Mouse (Mus musculus) forebrain, embryonic 16.5 days (tissue): Measurements from ENCODE around the gene Cnppd1. TPM values are rescaled to one million over a fixed set of nuclear protein-coding genes. Genes with fewer than 3 reads are reported as not detected.

Source experiments
- ATAC-seq: fragments of 200-750 bp; cut with Nextera tagmentation; 2 replicates; pipeline ENCODE4 v1.8.0; 2017; ENCODE audit warnings: mild to moderate bottlenecking, moderate library complexity
- H3K27ac ChIP-seq: fragments of 300-500 bp; sonication (generic); 2 replicates; pipeline ENCODE4 v1.5.1; 2014; ENCODE audit warnings: low read length, control low read depth
- H3K27me3 ChIP-seq: fragments of 300-500 bp; sonication (generic); replicated peaks from 2 replicates; pipeline ENCODE4 v1.6.1; 2014; ENCODE audit warnings: low read length; ENCODE audit not compliant: control insufficient read depth, insufficient read depth
- H3K36me3 ChIP-seq: fragments of 300-500 bp; sonication (generic); 2 replicates; pipeline ENCODE4 v1.6.1; 2014; ENCODE audit not compliant: control insufficient read depth, insufficient read depth
- H3K4me1 ChIP-seq: fragments of 300-500 bp; sonication (generic); replicated peaks from 2 replicates; pipeline ENCODE4 v1.6.1; 2014; ENCODE audit warnings: low read length; ENCODE audit not compliant: control insufficient read depth, insufficient read depth
- H3K4me2 ChIP-seq: fragments of 300-500 bp; sonication (generic); 2 replicates; pipeline ENCODE4 v1.6.1; 2014; ENCODE audit warnings: mild to moderate bottlenecking, low read length, control low read depth
- H3K4me3 ChIP-seq: fragments of 300-500 bp; sonication (generic); replicated peaks from 2 replicates; pipeline ENCODE4 v1.5.1; 2014; ENCODE audit warnings: mild to moderate bottlenecking, low read length, control low read depth
- H3K9ac ChIP-seq: fragments of 300-500 bp; sonication (generic); replicated peaks from 2 replicates; pipeline ENCODE4 v1.6.1; 2014; ENCODE audit warnings: low read depth, low read length, control low read depth
- H3K9me3 ChIP-seq: fragments of 300-500 bp; sonication (generic); 2 replicates; pipeline ENCODE4 v1.6.1; 2016; ENCODE audit warnings: low read length; ENCODE audit not compliant: control insufficient read depth
- WGBS: fragments of 180-500 bp; shearing (Covaris S2); extraction: QIAGEN DNeasy Blood & Tissue Kit; methylation state at CpG from one replicate; pipeline ENCODE4 v1.1.7; 2014; 5-methylcytosine and 5-hydroxymethylcytosine counted together
- polyA plus RNA-seq: library from polyadenylated mRNA; unstranded; fragments of >200 nt; fragmentation: Nextera tagmentation; extraction: Ambion mirVana; gene quantifications from 2 replicates; pipeline ENCODE4 v1.2.1, GENCODE M21; 2015

The Cnppd1 gene
- polyA plus RNA-seq, result 57.1 and 58.5 TPM in 2 replicates

DNA sequence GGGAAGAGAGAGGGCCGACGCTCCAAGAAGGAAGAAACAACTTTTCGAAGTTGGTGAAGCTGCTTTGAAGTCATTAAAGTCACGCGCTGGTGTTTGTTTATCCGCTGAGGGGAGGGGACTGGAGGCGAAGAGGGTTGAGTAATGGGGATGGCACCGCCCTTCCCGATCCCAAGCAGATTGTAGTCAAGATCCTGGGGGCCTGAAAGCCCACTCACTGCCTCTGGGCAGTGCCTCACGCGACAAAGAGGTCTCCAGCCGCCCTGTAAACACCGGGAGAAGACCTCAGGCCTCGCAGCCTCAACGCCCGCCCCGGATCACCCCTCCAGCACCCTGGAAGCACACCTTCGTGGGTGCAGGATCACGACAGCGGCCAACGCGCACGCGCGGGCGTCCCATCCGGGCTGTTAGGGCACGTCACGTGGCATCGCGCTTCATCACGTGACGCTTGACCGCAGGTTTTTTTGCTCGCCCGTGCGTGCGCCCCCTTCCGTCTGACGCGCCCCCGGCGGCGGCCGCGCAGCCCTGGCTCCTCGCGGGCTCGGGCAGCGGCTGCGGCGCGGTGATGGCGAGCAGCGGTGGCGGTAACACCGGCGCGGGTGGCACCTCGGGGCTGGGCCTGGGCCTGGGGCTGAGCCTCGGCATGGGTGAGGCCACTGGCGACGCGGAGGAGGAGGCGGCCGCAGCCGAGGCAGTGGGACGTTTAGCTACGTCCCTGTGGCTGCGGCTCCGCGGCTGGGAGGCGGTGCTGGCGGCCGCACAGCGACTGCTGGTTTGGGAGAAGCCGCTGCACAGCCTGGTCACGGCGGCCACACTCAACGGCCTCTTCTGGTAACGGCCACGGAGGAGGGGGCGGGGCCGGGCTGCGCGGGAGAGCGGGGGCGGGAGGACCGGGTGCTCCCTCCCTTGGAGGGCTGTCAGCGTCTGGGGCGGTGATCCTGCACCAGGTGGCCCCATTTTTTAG lies at the start of gene Cnppd1, which contains the start of gene Retreg2:
Gene Cnppd1 (minus strand): TSS at position 411 of the 961 bp plus-strand sequence.
Gene Retreg2 (plus strand): TSS at position 478 of the 961 bp plus-strand sequence.
- Histone ChIP-seq H3K4me2 (peak within 1 kb of the TSS; percentile 89), H3K27ac (peak within 1 kb of the TSS; percentile 96), H3K4me3 (peak within 1 kb of the TSS; percentile 92), H3K4me1 (peaks cover 23% of the 10 kb centered on the region), H3K36me3 (peaks cover 20% of the 10 kb centered on the region), H3K9ac (peak within 1 kb of the TSS; percentile 96), H3K9me3 (no peaks in the 10 kb centered on the region), H3K27me3 (no peaks in the 10 kb centered on the region)
- under 1% methylated on average over 89 of the region's 91 CpGs for WGBS
- peak; percentile 90 for ATAC-seq

DNA sequence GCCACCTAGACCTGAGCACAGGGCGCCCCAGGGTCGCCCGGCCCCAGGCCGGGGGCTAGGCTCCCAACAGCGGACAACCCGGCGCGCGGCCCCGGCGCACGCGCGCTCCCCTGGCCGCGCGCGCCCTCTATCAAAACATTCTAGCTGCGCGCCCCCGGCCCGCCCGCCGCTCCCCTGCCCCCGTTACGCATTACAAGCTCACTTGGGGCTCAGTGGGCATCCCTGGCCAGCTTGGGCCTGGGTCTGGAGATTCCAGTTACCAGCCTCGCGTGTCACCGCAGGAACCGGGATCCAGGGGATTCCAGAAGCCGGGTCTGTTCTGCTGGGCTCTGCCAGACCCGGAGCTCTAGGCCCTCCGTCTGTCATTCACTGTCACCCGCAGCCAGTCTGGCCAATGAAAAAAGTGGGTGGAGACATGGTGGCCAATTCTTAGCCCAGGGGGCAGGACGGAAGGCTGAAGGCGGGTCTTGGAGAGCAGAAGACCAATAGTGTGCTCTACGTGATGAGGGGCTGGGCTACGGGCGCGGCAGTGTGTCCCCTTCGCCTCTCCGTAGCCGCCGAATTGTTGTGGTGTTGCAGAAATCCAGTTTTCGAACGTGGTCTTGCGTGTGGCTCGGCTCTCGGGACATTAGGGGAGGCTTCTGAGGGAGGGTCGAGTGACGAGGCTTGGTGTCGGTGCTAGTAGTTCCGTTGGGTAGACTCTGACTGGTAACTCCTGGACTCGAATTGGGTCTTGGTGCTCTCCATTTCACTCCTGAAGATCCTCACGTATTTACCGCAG lies 49.3 kb upstream of the Cnppd1 start, which contains the start of the genes Ankzf1 and Atg9a:
Gene Ankzf1 (plus strand): TSS at position 530 of the 781 bp plus-strand sequence.
Gene Atg9a (minus strand): TSS at position 575 of the 781 bp plus-strand sequence.
- peak within 1 kb of the TSS; percentile 79 for H3K9ac ChIP-seq
- H3K36me3 ChIP-seq, result peaks cover 5% of the 10 kb centered on the region
- H3K4me3 ChIP-seq, result peak within 1 kb of the TSS; percentile 62
- ATAC-seq, result peak; percentile 100
- WGBS, result under 1% methylated on average over 56 of the region's 56 CpGs
- H3K9me3 ChIP-seq, result no peaks in the 10 kb centered on the region
- peak within 1 kb of the TSS; percentile 95 for H3K4me2 ChIP-seq
- peak within 1 kb of the TSS; percentile 87 for H3K27ac ChIP-seq
- H3K27me3 ChIP-seq, result no peaks in the 10 kb centered on the region
- peaks cover 19% of the 10 kb centered on the region for H3K4me1 ChIP-seq

DNA sequence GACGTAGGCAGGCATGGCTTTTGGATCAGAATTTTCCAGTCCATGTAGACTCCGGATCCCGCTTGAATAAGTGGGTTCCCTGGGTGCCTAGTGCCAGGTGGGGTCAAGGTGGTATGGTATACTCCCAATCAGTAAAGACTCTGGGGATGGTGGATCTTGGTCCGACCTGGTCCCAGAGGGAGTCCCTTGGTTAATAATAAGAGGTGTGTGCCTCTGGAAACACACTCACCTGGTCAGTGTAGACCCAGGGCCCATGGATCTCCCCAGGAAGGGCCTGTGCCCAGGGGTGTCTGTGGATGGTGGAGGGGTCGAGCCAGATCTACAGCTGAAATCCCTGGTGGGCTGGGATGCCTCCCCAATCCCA lies 48.7 kb upstream of the Cnppd1 start:
- Histone ChIP-seq H3K36me3 (peaks cover 8% of the 10 kb centered on the region), H3K27ac (peak overlapping the region; percentile 87), H3K9me3 (no peaks in the 10 kb centered on the region), H3K4me3 (peak overlapping the region; percentile 62), H3K27me3 (no peaks in the 10 kb centered on the region), H3K9ac (peak overlapping the region; percentile 74), H3K4me1 (peaks cover 19% of the 10 kb centered on the region), H3K4me2 (peak overlapping the region; percentile 70)
- no peak for ATAC-seq
- 43% methylated on average over 5 of the region's 5 CpGs for WGBS

DNA sequence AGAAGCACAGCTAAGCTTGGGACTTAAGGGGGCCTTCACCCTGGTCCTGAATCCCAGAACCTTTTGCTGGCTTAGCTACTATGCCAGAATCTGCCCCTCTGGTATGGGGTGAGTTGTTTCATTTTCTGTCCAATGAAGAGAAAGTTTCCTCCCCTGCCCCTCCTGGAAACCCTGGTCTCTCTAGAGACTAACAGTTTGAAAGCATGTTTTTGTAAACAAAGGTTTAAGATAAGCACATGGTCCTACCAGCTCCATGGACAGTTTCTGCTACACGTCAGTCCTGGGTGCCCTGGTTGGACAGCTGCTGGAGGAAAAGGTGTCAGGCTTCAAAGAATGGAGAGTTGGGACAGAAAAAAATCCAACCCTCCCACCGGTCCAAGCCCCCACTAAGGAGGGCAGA lies 48.1 kb upstream of the Cnppd1 start:
- no peak overlapping the region for H3K4me3 ChIP-seq
- H3K36me3 ChIP-seq, result peaks cover 12% of the 10 kb centered on the region
- ATAC-seq, result no peak

DNA sequence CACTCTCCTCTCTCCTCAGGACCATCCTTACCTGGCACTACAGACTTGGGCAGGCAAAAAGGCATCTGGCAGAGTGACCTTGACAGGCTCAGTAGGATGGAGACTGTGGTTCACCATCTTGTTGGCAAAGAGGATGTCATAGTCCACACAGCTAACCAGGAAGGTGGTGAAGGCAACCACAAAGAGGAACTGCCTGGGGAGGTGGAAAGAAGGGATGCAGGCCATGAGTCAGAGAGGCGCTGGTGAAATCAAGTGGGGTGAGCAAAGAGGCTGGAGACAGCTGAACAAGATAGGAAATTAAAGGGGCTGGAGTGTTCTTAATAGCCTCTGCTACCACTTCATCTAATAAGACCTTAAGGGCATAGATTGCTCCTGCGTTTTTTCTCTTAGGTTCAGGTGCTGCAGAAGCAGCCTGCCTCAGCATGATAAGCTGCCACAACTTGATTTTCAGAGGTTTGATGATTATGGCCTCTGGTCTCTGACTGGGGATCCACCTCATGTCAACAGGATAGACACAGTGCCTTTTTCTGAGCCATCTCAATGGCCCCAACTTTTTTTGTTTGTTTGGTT lies 45.5 kb upstream of the Cnppd1 start:
- Histone ChIP-seq H3K4me1 (peaks cover 13% of the 10 kb centered on the region), H3K4me3 (no peak overlapping the region), H3K36me3 (peaks cover 23% of the 10 kb centered on the region), H3K27ac (no peak overlapping the region), H3K9ac (no peak overlapping the region), H3K9me3 (no peaks in the 10 kb centered on the region), H3K27me3 (no peaks in the 10 kb centered on the region), H3K4me2 (no peak overlapping the region)
- ATAC-seq, result no peak
- WGBS, result 89% methylated on average over 2 of the region's 2 CpGs

More for the DNA sequence above, 48.1 kb upstream of the Cnppd1 start:
- H3K4me1 ChIP-seq, result peaks cover 19% of the 10 kb centered on the region
- 80% methylated on average over 2 of the region's 2 CpGs for WGBS
- H3K9ac ChIP-seq, result no peak overlapping the region
- no peak overlapping the region for H3K27ac ChIP-seq
- H3K27me3 ChIP-seq, result no peaks in the 10 kb centered on the region
- no peaks in the 10 kb centered on the region for H3K9me3 ChIP-seq
- peak overlapping the region; percentile 70 for H3K4me2 ChIP-seq

DNA sequence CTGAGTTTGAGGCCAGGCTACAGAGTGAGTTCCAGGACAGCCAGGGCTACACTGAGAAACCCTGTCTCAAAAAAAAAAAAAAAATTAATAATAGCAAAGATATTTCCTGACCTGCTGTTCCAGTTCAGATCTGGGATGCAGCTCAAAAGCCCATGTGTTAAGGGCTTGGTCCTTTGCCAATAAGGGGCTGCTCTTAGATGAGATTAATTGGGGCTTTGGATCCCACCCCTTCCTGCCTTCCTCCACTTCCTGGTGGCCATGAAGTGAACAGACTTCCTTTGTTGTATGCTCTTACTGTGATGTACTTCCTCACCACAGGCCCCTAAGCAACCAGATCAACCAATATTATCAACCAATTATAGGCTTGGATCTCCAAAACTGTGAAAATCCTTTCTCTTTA lies 44.6 kb upstream of the Cnppd1 start:
- Histone ChIP-seq H3K4me3 (no peak overlapping the region), H3K4me1 (peaks cover 12% of the 10 kb centered on the region), H3K9me3 (no peaks in the 10 kb centered on the region), H3K27me3 (no peaks in the 10 kb centered on the region), H3K36me3 (peaks cover 29% of the 10 kb centered on the region), H3K9ac (no peak overlapping the region), H3K4me2 (no peak overlapping the region), H3K27ac (no peak overlapping the region)
- ATAC-seq, result no peak

DNA sequence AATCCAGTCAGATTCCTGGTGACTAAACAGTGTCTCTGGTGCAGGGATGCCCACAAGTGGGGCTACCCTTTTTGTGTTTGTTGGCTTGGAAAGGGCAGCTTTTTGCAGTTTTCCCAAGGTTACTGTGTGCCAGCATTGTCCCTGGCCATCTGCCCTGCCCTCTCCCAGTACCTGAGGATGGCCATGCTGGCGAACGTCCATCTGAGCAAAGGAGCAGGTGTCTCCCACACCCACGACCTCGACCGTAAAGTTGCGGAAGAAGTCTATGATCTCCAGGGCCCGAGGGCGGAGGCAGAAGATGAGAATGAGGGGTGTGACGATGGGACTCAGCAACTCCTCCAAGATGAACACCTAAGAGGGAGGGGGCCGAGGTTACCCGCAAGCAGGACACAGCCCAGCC lies 43.0 kb upstream of the Cnppd1 start:
- Histone ChIP-seq H3K9ac (no peak overlapping the region), H3K9me3 (no peaks in the 10 kb centered on the region), H3K4me1 (peaks cover 7% of the 10 kb centered on the region), H3K4me2 (no peak overlapping the region), H3K36me3 (peaks cover 33% of the 10 kb centered on the region), H3K27me3 (no peaks in the 10 kb centered on the region), H3K27ac (no peak overlapping the region), H3K4me3 (no peak overlapping the region)
- no peak for ATAC-seq
- 95% methylated on average over 11 of the region's 11 CpGs for WGBS

DNA sequence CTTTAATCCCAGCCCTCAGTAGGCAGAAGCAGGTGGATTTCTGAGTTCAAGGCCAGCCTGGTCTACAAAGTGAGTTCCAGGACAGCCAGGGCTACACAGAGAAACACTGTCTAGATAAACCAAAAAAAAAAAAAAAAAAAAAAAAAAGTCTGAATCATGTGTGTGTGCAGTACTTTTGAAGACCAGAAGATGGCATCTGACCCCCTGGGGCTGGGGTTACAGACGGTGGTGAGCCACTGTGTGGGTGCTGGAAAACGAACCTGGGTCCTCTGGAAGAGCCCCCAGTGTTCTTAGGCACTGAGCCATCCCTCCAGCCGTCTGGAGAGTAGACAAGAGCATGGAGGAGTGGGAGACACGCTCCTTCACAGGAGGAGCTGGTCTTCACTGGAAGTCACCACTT lies 39.6 kb upstream of the Cnppd1 start:
- Histone ChIP-seq H3K4me2 (no peak overlapping the region), H3K4me3 (no peak overlapping the region), H3K27me3 (no peaks in the 10 kb centered on the region), H3K36me3 (peaks cover 28% of the 10 kb centered on the region), H3K9ac (no peak overlapping the region), H3K27ac (no peak overlapping the region), H3K9me3 (no peaks in the 10 kb centered on the region), H3K4me1 (peaks cover 21% of the 10 kb centered on the region)
- ATAC-seq, result no peak
- 73% methylated on average over 4 of the region's 4 CpGs for WGBS
